Mouse (Mus musculus) lung, postnatal 0 days (tissue): ENCODE results near the gene Nr3c2.

Experiments
- CTCF ChIP-seq: IDR thresholded peaks from 2 replicates; pipeline ENCODE4 v1.5.1; 2016; ENCODE audit warnings: antibody characterized with exemption, mild to moderate bottlenecking
- EP300 ChIP-seq: IDR thresholded peaks from 2 replicates; pipeline ENCODE4 v1.6.1; 2016; ENCODE audit warnings: antibody characterized with exemption, mild to moderate bottlenecking, control low read depth

DNA sequence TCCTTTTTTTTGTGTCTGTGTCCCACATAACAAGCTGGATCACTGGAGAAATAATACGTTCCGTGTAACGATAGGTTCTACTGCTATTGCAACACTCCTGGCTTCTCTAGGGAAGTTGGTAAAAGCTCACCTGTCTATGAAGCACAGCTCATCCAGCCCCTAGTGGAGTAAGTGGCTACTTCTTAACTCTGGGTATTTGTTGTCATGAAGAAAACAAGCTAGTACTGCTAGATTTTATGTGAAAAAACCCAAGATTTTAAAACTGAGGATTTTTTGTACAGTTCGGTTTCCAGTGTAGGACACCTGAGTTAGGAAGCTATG, 271.2 kb downstream of the Nr3c2 start:
- no peak for TF ChIP-seq EP300
- peak; percentile 13; the same call in 1 of the 2 replicates for TF ChIP-seq CTCF
